Mouse (Mus musculus): ENCODE data around the gene Umad1.

DNA sequence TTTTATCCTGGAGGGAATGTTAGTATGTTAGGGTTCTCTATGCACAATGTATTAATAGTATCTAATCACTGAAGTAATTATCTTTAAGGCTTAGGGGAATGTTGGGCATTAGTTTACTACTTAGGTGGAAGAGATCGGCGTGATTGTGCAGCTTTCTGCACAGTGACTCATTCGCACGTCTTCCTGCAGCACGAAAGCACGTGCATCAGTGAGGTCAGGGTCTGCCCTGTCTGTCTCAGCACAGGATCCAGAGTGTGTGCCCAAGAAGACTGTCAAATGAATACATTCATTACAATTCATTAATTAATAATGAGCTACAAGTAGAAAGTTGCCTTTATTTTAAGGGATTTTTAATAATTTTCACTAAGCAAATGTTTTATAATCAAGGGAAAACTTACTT lies 115.2 kb downstream of the Umad1 start:
- no peak for TF ChIP-seq GATA1 (IDR thresholded peaks at IDR 0.05; ENCODE audit: borderline replicate concordance, low read length)
- no peak for TF ChIP-seq FLI1 (IDR thresholded peaks at IDR 0.05; ENCODE audit: low read length)
